Mouse (Mus musculus): ENCODE measurements at regions not wholly inside any gene's neighbourhood (a gene's known extent, or its start where the extent isn't known, plus 50 kb on each side); places are given as distances from the start of the nearest gene placed in this dataset.
A peak's percentile ranks its signal among the peaks of the same experiment; 100 is the strongest.

DNA sequence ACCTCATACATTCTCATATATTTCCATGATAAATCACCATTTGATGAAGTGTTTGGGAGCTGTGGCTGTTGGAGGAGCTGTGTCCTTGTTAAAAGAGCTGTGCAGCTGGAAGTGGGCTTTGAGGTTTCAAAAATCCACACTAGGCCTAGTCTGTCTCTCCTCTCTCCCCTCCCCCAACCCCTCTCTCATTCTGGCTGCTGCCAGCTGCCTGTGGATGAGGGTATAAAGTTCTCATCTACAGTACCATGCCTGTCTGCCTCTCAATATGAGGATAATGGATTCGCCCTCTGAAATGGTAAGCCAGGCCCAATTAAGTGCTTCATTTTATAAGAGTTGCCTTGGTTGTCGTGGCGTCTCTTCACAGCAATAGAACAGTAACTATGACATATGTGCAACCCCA, 501.4 kb upstream of the Castor2 start:
- no peaks in the 10 kb centered on the region for H3K27me3 ChIP-seq (ENCODE audit: control insufficient read depth, insufficient read depth, low read length)
- H3K4me2 ChIP-seq (ENCODE audit: low read depth, low read length), result no peak overlapping the region
- WGBS, result 90% methylated on average over 3 of the region's 3 CpGs
- no peaks in the 10 kb centered on the region for H3K4me1 ChIP-seq (ENCODE audit: control insufficient read depth, insufficient read depth, low read length)
- H3K9me3 ChIP-seq (replicated peaks; ENCODE audit: control insufficient read depth, low read length), result no peaks in the 10 kb centered on the region
- no peak for ATAC-seq (ENCODE audit: insufficient read depth, low FRiP score)
- H3K36me3 ChIP-seq (ENCODE audit: control insufficient read depth, insufficient read depth, low read length), result no peaks in the 10 kb centered on the region
- no peak overlapping the region for H3K4me3 ChIP-seq (replicated peaks; ENCODE audit: low read length)
- no peak overlapping the region for H3K27ac ChIP-seq (ENCODE audit: low read length)
- no peak overlapping the region for H3K9ac ChIP-seq (ENCODE audit: low read length)

DNA sequence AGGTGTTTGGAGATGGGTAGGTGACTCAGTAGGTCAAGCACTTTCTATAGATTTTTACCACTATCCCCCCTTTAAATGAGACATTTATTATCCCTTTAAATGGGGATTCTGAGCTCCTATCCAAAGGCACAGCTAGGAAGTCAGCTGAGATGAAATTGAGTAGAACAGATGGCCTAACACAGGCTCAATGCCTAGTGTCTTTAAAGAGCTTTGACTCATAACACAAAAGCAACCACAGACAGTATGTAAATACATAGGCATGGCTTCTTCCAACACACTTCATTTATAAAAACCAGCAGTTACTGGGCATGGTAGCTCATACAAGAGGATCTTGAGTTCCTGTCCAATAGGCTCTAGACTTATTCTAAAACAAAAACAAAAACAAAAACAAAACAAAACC, 513.0 kb upstream of the Castor2 start:
- no peaks in the 10 kb centered on the region for H3K36me3 ChIP-seq (ENCODE audit: control insufficient read depth, insufficient read depth, low read length)
- no peak overlapping the region for H3K27ac ChIP-seq (ENCODE audit: low read length)
- no peaks in the 10 kb centered on the region for H3K27me3 ChIP-seq (ENCODE audit: control insufficient read depth, insufficient read depth, low read length)
- ATAC-seq (ENCODE audit: insufficient read depth, low FRiP score), result no peak
- no peak overlapping the region for H3K9ac ChIP-seq (ENCODE audit: low read length)
- no peak overlapping the region for H3K4me2 ChIP-seq (ENCODE audit: low read depth, low read length)
- H3K4me3 ChIP-seq (replicated peaks; ENCODE audit: low read length), result no peak overlapping the region
- H3K4me1 ChIP-seq (ENCODE audit: control insufficient read depth, insufficient read depth, low read length), result no peaks in the 10 kb centered on the region
- H3K9me3 ChIP-seq (replicated peaks; ENCODE audit: control insufficient read depth, low read length), result no peaks in the 10 kb centered on the region

DNA sequence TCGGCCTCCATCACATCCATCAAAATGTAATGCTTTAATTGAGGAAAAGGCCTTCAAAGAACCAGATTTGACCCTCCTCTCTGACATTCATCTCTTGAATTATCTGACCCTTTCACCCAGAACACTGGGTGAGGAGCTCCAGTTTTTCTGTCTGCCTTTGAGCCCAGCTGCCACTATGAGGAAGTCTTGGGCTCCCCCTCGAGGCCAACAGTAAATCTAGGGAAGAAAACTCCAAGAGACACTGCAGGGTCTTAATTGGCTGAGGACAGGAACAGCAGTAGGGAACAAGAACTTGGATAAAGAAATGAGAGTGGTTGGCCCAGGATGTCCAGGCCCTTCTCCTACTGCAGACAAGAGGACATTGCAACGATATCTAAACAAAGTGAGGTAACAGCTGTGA, 514.3 kb upstream of the Castor2 start:
- no peaks in the 10 kb centered on the region for H3K4me1 ChIP-seq (ENCODE audit: control insufficient read depth, insufficient read depth, low read length)
- H3K36me3 ChIP-seq (ENCODE audit: control insufficient read depth, insufficient read depth, low read length), result no peaks in the 10 kb centered on the region
- 25% methylated on average over 3 of the region's 3 CpGs for WGBS
- no peaks in the 10 kb centered on the region for H3K27me3 ChIP-seq (ENCODE audit: control insufficient read depth, insufficient read depth, low read length)
- H3K4me3 ChIP-seq (replicated peaks; ENCODE audit: low read length), result no peak overlapping the region
- no peak overlapping the region for H3K4me2 ChIP-seq (ENCODE audit: low read depth, low read length)
- no peak overlapping the region for H3K27ac ChIP-seq (ENCODE audit: low read length)
- no peaks in the 10 kb centered on the region for H3K9me3 ChIP-seq (replicated peaks; ENCODE audit: control insufficient read depth, low read length)
- no peak for ATAC-seq (ENCODE audit: insufficient read depth, low FRiP score)
- H3K9ac ChIP-seq (ENCODE audit: low read length), result no peak overlapping the region

DNA sequence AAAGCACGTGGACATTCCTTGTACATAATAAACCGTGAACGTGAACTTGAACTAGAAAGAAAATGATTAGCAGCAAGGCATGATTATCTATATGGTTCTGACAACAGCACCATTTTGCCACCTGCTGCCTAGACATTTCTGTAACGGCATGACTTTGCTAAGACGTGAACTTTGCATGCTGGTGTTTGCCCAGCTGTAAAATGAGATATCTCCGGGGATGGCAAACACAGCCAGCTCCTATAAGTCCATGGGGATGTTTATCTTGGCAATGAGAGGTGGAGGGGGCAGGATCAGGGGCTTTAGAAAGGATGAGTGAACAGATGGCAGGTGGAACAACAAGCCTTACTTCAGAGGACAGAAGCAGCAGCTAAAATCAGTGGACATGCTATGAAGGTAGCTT, 522.9 kb upstream of the Castor2 start:
- peak; percentile 75; the same call in 1 of the 2 replicates for ATAC-seq (ENCODE audit: insufficient read depth, low FRiP score)
- WGBS, result 57% methylated on average over 6 of the region's 6 CpGs
- H3K4me2 ChIP-seq (ENCODE audit: low read depth, low read length), result no peak overlapping the region
- no peaks in the 10 kb centered on the region for H3K4me1 ChIP-seq (ENCODE audit: control insufficient read depth, insufficient read depth, low read length)
- no peaks in the 10 kb centered on the region for H3K9me3 ChIP-seq (replicated peaks; ENCODE audit: control insufficient read depth, low read length)
- no peaks in the 10 kb centered on the region for H3K36me3 ChIP-seq (ENCODE audit: control insufficient read depth, insufficient read depth, low read length)
- H3K4me3 ChIP-seq (replicated peaks; ENCODE audit: low read length), result no peak overlapping the region
- no peaks in the 10 kb centered on the region for H3K27me3 ChIP-seq (ENCODE audit: control insufficient read depth, insufficient read depth, low read length)
- no peak overlapping the region for H3K27ac ChIP-seq (ENCODE audit: low read length)
- H3K9ac ChIP-seq (ENCODE audit: low read length), result no peak overlapping the region

DNA sequence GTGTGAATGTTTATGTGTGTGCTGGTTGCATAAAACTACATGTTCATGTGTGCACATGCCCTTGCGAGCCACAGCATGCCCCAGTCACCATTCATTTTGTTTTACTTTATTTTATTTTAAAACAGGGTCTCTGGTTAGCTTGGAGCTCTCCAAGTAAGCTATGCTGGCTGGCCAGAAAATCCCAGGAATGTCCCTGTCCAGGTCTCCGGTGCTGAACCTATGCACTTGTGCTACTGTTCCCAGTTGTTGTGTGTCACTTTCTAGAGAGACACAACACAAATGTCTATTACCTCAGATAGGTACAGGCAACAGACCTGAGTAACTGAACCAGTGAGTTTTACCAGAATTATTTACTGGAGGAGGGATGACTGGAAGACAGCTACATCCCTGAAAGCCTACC, 530.4 kb upstream of the Castor2 start:
- WGBS, result 80% methylated on average over 2 of the region's 2 CpGs

DNA sequence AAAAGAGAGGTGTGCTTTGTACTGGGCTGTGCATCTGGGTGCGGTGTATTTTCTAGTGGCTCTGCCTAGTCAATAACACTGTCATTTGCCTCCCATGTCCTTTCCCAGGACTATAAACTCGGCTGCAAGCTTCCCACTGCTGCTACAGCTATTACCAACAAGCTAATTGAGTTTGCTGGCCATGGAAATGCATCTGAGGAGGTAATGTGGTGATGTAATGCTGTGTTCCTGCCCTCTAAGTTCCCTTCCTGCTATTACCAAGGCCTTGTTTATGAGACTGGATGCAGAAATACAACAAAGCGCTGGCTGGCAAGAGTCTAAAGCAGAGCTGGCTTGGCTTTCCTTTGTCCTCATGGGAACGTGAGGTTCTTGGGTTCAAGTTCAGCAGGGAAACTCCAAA, 533.0 kb upstream of the Castor2 start:
- no peaks in the 10 kb centered on the region for H3K27me3 ChIP-seq (ENCODE audit: control insufficient read depth, insufficient read depth, low read length)
- ATAC-seq (ENCODE audit: insufficient read depth, low FRiP score), result no peak
- H3K36me3 ChIP-seq (ENCODE audit: control insufficient read depth, insufficient read depth, low read length), result no peaks in the 10 kb centered on the region
- H3K9ac ChIP-seq (ENCODE audit: low read length), result no peak overlapping the region
- no peaks in the 10 kb centered on the region for H3K9me3 ChIP-seq (replicated peaks; ENCODE audit: control insufficient read depth, low read length)
- no peaks in the 10 kb centered on the region for H3K4me1 ChIP-seq (ENCODE audit: control insufficient read depth, insufficient read depth, low read length)
- H3K27ac ChIP-seq (ENCODE audit: low read length), result no peak overlapping the region
- H3K4me2 ChIP-seq (ENCODE audit: low read depth, low read length), result no peak overlapping the region
- 70% methylated on average over 4 of the region's 4 CpGs for WGBS
- H3K4me3 ChIP-seq (replicated peaks; ENCODE audit: low read length), result no peak overlapping the region

More for the DNA sequence above, 530.4 kb upstream of the Castor2 start:
- no peak for ATAC-seq (ENCODE audit: insufficient read depth, low FRiP score)
- no peak overlapping the region for H3K9ac ChIP-seq (ENCODE audit: low read length)
- H3K4me3 ChIP-seq (replicated peaks; ENCODE audit: low read length), result no peak overlapping the region
- no peaks in the 10 kb centered on the region for H3K27me3 ChIP-seq (ENCODE audit: control insufficient read depth, insufficient read depth, low read length)
- no peaks in the 10 kb centered on the region for H3K4me1 ChIP-seq (ENCODE audit: control insufficient read depth, insufficient read depth, low read length)
- no peaks in the 10 kb centered on the region for H3K9me3 ChIP-seq (replicated peaks; ENCODE audit: control insufficient read depth, low read length)
- no peaks in the 10 kb centered on the region for H3K36me3 ChIP-seq (ENCODE audit: control insufficient read depth, insufficient read depth, low read length)
- H3K4me2 ChIP-seq (ENCODE audit: low read depth, low read length), result no peak overlapping the region
- H3K27ac ChIP-seq (ENCODE audit: low read length), result no peak overlapping the region

DNA sequence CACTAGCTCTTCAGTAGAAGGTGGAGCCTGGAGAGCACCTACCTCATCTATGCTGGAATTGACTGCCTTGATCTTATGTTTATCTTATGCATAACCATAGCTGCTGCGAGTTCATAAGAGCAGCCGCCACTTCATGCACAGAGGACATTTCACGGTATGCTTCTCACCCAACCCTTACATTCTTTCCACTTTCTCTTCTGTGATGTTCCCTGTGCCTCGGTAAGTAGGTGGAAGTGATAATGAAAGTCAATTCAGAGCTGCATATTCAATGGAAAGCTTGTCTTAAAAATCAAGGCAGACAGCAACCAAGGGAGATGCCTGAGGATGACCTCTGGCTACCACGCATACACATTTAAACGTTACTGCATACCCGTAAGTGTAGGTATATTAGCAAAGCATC, 548.9 kb upstream of the Castor2 start:
- no peak for ATAC-seq (ENCODE audit: insufficient read depth, low FRiP score)
- Histone ChIP-seq H3K9ac (ENCODE audit: low read length) (no peak overlapping the region), H3K36me3 (ENCODE audit: control insufficient read depth, insufficient read depth, low read length) (no peaks in the 10 kb centered on the region), H3K27me3 (ENCODE audit: control insufficient read depth, insufficient read depth, low read length) (no peaks in the 10 kb centered on the region), H3K4me3 (replicated peaks; ENCODE audit: low read length) (no peak overlapping the region), H3K9me3 (replicated peaks; ENCODE audit: control insufficient read depth, low read length) (no peaks in the 10 kb centered on the region), H3K27ac (ENCODE audit: low read length) (no peak overlapping the region), H3K4me1 (ENCODE audit: control insufficient read depth, insufficient read depth, low read length) (no peaks in the 10 kb centered on the region), H3K4me2 (ENCODE audit: low read depth, low read length) (no peak overlapping the region)
- 77% methylated on average over 7 of the region's 7 CpGs for WGBS

DNA sequence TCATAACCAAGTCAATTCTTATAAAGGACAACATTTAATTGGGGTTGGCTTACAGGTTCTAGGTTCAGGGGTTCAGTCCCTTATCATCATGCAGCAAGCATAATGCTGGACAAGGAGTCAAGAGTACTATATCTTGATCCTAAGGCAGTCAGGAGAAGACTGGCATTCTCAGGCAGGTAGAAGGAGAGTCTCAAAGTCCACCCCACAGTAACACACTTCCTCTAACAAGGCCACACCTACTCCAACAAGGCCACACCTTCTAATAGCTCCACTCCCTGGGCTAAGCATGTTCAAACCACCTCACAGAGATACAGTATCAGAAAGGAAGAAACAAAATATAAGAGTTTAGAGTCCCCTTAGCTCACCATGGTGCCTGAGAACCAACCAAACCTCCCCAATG, 557.3 kb upstream of the Castor2 start:
- H3K4me2 ChIP-seq (ENCODE audit: low read depth, low read length), result no peak overlapping the region
- H3K4me3 ChIP-seq (replicated peaks; ENCODE audit: low read length), result no peak overlapping the region
- peak; percentile 56; the same call in 1 of the 2 replicates for ATAC-seq (ENCODE audit: insufficient read depth, low FRiP score)
- no peak overlapping the region for H3K9ac ChIP-seq (ENCODE audit: low read length)
- no peaks in the 10 kb centered on the region for H3K36me3 ChIP-seq (ENCODE audit: control insufficient read depth, insufficient read depth, low read length)
- 0 out of 2 replicates have a peak, but pooled peaks cover 4% of the 10 kb centered on the region for H3K9me3 ChIP-seq (replicated peaks; ENCODE audit: control insufficient read depth, low read length)
- H3K27ac ChIP-seq (ENCODE audit: low read length), result no peak overlapping the region
- no peaks in the 10 kb centered on the region for H3K27me3 ChIP-seq (ENCODE audit: control insufficient read depth, insufficient read depth, low read length)
- H3K4me1 ChIP-seq (ENCODE audit: control insufficient read depth, insufficient read depth, low read length), result no peaks in the 10 kb centered on the region

DNA sequence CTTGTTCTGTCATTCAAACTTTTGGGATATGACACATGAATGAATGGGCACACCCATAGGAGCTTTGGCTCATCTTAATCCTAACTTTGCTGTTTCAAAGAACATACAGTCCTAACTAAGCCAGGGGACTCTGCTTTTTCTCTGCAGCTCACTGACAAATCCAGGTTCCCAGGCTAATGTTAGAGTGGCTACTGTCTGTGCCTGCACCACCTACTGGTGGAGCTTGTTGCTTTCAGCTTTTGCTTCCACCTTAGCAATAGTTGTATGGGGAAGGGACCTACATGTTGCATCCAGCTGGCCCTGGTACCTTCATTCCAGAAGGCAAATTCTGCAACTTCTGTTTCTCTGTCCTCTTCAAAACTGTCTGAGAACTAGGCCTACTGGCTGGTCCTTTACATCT, 566.8 kb upstream of the Castor2 start:
- H3K27me3 ChIP-seq (ENCODE audit: control insufficient read depth, insufficient read depth, low read length), result no peaks in the 10 kb centered on the region
- H3K4me3 ChIP-seq (replicated peaks; ENCODE audit: low read length), result no peak overlapping the region
- H3K36me3 ChIP-seq (ENCODE audit: control insufficient read depth, insufficient read depth, low read length), result no peaks in the 10 kb centered on the region
- no peak overlapping the region for H3K4me2 ChIP-seq (ENCODE audit: low read depth, low read length)
- H3K9ac ChIP-seq (ENCODE audit: low read length), result no peak overlapping the region
- H3K9me3 ChIP-seq (replicated peaks; ENCODE audit: control insufficient read depth, low read length), result no peaks in the 10 kb centered on the region
- H3K27ac ChIP-seq (ENCODE audit: low read length), result no peak overlapping the region
- ATAC-seq (ENCODE audit: insufficient read depth, low FRiP score), result no peak
- no peaks in the 10 kb centered on the region for H3K4me1 ChIP-seq (ENCODE audit: control insufficient read depth, insufficient read depth, low read length)

DNA sequence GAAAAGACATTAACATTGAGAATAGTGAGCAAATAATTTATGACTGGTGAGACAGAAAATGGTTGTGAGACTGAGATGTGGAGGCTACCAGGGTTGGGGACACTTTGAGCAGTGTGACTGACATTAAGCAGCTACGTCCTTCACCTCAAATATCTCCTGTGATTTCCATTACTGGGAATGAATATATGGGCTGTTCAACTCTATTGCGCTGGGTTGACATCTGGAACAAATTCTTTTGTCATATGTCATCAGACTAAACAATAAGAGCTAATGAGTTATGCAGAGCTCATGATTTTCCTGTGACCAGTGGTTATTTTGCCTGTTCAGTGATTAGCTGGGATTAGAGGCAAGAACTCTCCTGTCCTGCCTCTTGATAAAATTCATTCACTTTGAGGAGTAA, 593.9 kb upstream of the Castor2 start:
- no peaks in the 10 kb centered on the region for H3K9me3 ChIP-seq (replicated peaks; ENCODE audit: control insufficient read depth, low read length)
- no peaks in the 10 kb centered on the region for H3K36me3 ChIP-seq (ENCODE audit: control insufficient read depth, insufficient read depth, low read length)
- H3K27ac ChIP-seq (ENCODE audit: low read length), result no peak overlapping the region
- H3K9ac ChIP-seq (ENCODE audit: low read length), result no peak overlapping the region
- H3K4me2 ChIP-seq (ENCODE audit: low read depth, low read length), result no peak overlapping the region
- H3K27me3 ChIP-seq (ENCODE audit: control insufficient read depth, insufficient read depth, low read length), result no peaks in the 10 kb centered on the region
- no peaks in the 10 kb centered on the region for H3K4me1 ChIP-seq (ENCODE audit: control insufficient read depth, insufficient read depth, low read length)
- WGBS, result 61% methylated on average over 2 of the region's 2 CpGs
- no peak overlapping the region for H3K4me3 ChIP-seq (replicated peaks; ENCODE audit: low read length)
- no peak for ATAC-seq (ENCODE audit: insufficient read depth, low FRiP score)
